Comparison of ENCODE assay signal across 8 mouse cellular contexts in the genomic region with DNA sequence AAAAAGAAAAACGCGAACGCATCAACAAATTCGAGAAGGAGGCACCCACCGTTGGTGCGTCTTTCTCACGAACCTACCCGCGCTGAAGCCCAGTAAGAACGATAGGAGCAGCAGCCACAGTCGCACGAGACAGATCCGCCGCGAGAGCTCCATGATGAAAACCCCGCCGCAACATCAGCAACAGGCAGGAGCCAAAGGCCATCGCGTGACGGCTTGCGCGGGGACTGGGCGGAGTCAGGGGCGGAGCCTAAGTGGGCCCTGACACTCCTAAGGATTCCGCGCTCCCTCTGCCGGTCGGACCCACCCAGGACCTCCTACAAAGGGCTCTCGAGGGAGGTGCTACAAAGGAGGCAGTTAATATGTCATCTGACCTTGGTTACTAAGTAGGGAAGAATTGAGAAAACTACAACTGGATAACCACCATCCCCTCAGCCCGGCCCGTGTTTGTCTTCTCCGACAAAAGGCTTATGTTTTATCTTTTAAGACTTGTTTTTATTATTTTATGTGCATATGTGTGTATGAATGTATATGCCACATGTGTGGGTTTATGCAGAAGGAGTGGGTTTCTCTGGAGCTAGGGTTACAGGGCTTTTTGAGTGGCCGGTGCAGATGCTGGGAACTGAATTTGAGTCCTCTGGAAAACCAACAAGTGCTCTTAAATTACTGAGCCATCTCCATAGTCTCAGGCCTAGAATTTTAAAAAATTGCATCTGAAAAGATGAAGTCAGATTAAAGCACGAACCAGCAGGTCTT. TPM values are rescaled to one million over a fixed set of nuclear protein-coding genes. Genes with fewer than 3 reads are reported as not detected.
A peak's percentile ranks its signal among the peaks of the same experiment; 100 is the strongest.
DNase-seq lines count a peak whose midpoint lies in the region; ATAC-seq lines count a peak whose summit lies in the region.

A gene (minus strand): TSS at position 249 of the 753 bp plus-strand sequence.

- peaks cover 7% of the 10 kb centered on the region; the same call in 1 of the 2 replicates for H3K36me3 ChIP-seq in hindbrain, embryonic 14.5 days (replicated peaks; ENCODE audit: control insufficient read depth, insufficient read depth)

- peak; percentile 96 for DNase-seq in R1 (ENCODE audit: low read depth, low spot score)
- peak; percentile 96 to 99 for DNase-seq in cerebellum, postnatal 25 days
- peak; percentile 88 to 90 for DNase-seq in frontal cortex, postnatal 25 days (ENCODE audit: low spot score in 2 of 2)
- peak; percentile 93 for DNase-seq in hindbrain, embryonic 14.5 days (ENCODE audit: low spot score)
- DNase-seq in layer of hippocampus, postnatal 36 days, result peak; percentile 94
- peak; percentile 99 for DNase-seq in lung, postnatal 36 days
- DNase-seq in retina, postnatal 1 day, result peak; percentile 97
- DNase-seq in urinary bladder, adult 18-20 months (ENCODE audit: low spot score in 2 of 2), result peak; percentile 94

- H3K4me2 ChIP-seq in hindbrain, embryonic 14.5 days (replicated peaks), result peak within 1 kb of the TSS; percentile 63

- peak; percentile 94 for ATAC-seq in hindbrain, embryonic 14.5 days (ENCODE audit: low FRiP score)

- H3K9me3 ChIP-seq in hindbrain, embryonic 14.5 days (ENCODE audit: control insufficient read depth, low read length), result no peaks in the 10 kb centered on the region

- peak within 1 kb of the TSS; percentile 44 for H3K4me3 ChIP-seq in hindbrain, embryonic 14.5 days (replicated peaks; ENCODE audit: low read length)

- H3K27ac ChIP-seq in hindbrain, embryonic 14.5 days, result peak within 1 kb of the TSS; percentile 60

- no peaks in the 10 kb centered on the region for H3K27me3 ChIP-seq in hindbrain, embryonic 14.5 days (ENCODE audit: control insufficient read depth, insufficient read depth, low read length)

- no peaks in the 10 kb centered on the region; the same call in 1 of the 2 replicates for H3K4me1 ChIP-seq in hindbrain, embryonic 14.5 days (replicated peaks; ENCODE audit: control insufficient read depth, insufficient read depth, low read length)

- H3K9ac ChIP-seq in hindbrain, embryonic 14.5 days, result peak within 1 kb of the TSS; percentile 56

- WGBS in hindbrain, embryonic 14.5 days, result 5% methylated on average over 34 of the region's 34 CpGs

RNA-seq across cellular contexts. Expression of the gene that starts here (rescaled TPM):
- 28.7 and 34.7 TPM in 2 replicates for polyA plus RNA-seq in hindbrain, embryonic 14.5 days (2014; fragmentation: Nextera tagmentation; extraction: Ambion mirVana)
- total RNA-seq in layer of hippocampus, postnatal 36 days (2021), result 10 to 100 TPM; 12.9 to 13.1 TPM

Comparison
In these comparisons a context has a peak if more than half of its experiments do, and no peak if none do; other contexts are left out.
1. Peak in every context shown above with its lines: DNase-seq, ATAC-seq, H3K4me3 ChIP-seq and H3K27ac ChIP-seq.